Mouse (Mus musculus): Measurements from ENCODE around the gene Npnt.

Npnt gene

GRCm38 (mm10) chr3:132949791-132950528 is at the start of gene Npnt:
TSS of gene Npnt (minus strand) at chr3:132950291.
- no peak for DNase-seq (ENCODE audit: low read depth in 2 of 2, low spot score in 2 of 2)

- no peak for DNase-seq (ENCODE audit: low read depth in 2 of 2, low spot score in 2 of 2)
Observed at GRCm38 (mm10) chr3:132996299-132996698, 46.2 kb upstream of the Npnt start.

DNA sequence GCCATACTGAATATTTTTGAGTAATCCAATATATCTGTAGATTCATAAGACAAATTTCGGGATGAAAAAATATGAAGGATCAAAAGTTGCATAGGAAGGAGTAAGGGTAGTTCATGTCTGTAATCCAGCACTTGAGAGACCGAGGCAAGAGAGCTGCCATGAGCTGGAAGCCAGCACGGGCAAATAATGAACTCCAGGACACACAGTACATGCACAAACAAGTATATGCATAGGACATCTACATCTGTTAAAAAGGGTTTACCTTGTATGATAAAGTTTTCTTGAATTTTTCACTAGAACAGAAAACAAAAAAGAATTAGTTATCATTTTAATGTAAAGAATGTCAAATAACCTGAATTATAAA is 45.8 kb upstream of the Npnt start:
- DNase-seq (ENCODE audit: low read depth in 2 of 2, low spot score in 2 of 2), result no peak

GRCm38 (mm10) chr3:132995172-132995903 is 45.2 kb upstream of the Npnt start:
- no peak for DNase-seq (ENCODE audit: low read depth in 2 of 2, low spot score in 2 of 2)

- DNase-seq (ENCODE audit: low read depth in 2 of 2, low spot score in 2 of 2), result no peak
Observed at GRCm38 (mm10) chr3:132986188-132986587, 36.1 kb upstream of the Npnt start.

DNA sequence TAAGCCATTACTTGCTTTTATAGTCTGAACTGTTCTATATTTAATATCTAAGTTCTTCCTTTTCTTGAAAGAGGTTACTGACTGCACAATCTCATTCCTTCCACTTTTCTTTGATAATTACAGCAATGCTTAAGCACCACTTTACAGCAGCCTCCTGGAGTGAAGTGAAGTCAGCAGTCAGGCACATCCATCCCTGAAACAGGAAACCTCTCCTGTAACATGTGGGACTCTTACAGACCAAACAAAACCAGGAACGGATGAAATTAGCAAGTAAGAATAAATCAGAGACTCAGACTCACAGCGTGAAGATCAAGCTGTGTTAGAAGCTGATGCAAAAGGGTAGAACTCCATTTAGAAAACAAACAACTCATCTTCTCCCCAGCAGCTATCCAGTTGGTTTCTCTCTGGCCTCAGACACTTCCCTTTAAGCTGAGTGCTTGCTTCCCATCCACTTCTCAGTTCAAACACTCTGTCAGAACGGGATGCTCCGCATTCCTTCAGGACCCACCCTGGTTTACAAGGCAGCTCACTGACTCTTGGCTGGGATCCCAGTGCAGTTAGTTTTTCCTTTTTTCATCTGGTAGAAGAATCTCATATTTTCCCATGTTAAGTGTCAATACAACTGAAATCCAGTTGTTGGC is 33.9 kb upstream of the Npnt start:
- no peak for DNase-seq (ENCODE audit: low read depth in 2 of 2, low spot score in 2 of 2)

- no peak for DNase-seq (ENCODE audit: low read depth in 2 of 2, low spot score in 2 of 2)
Observed at GRCm38 (mm10) chr3:132981968-132982367, 31.9 kb upstream of the Npnt start.

DNA sequence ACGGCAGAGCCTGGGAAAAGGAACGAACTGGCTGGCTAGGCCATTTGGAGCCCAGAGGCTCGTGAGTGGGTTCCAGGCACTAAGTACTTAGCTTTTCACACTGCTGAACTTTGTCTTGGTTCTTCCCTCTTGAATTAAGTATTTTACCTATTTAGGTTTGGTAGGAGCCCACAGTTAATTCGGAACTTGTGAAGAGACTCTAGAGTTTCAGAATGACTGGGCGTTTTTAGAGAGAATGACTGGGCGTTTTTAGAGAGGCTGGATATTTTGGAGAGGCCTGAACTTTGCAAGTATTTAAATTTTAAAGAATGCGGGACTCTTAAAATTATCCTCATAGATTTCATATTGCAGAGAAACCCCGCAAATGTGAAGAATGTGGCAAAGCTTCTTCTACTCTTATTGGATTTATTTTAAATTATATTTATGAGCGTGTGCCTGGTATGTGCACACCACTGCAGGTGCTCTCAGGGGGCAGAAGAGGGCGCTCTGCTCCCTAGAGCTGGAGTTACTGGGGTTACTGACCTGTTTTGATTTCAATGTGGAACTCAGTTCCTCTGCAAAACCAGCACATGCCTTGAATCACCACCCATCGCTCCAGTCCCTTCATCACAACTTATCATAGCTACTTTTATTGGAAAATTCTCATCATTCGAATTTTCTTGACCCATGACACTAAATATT is 29.8 kb upstream of the Npnt start:
- no peak for DNase-seq (ENCODE audit: low read depth in 2 of 2, low spot score in 2 of 2)

- DNase-seq (ENCODE audit: low read depth in 2 of 2, low spot score in 2 of 2), result no peak
Observed at GRCm38 (mm10) chr3:132966255-132966654, 16.2 kb upstream of the Npnt start.

GRCm38 (mm10) chr3:132964715-132965507 is 14.8 kb upstream of the Npnt start:
- no peak for DNase-seq (ENCODE audit: low read depth in 2 of 2, low spot score in 2 of 2)

DNA sequence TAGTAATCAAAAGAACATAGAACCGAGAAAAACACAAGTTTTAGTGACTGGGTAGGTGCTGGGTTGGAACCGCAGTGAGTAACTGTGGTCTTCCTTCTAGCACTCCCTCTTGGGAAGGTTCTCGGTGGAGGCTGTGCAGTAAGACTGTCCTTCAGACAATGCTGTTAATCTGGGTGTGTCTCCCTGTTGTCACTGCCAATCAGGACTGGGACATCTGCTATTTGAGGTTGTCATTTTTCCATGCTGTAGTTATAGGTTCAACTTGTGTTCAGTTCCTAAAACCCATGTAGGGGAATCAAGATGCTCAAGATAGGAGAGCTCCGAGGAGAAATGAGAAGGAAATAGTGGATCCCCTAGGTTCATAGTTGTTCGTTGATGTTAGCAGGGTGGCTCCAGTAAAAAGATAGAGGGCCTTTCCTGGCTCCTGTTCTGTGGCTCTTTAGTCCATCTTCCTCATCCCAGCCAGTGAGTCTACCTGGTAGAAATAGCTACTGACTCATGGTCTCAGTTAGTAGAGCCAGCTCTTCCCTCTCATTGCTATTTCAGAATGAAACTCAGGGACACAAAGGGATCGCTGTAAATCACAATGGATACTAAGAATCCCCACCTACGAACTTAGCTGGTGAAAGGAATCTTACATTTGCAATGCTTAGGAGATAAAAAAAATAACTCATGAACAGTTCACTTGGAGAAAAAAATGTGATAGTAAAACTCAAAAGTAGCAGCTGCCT is 12.7 kb upstream of the Npnt start:
- DNase-seq (ENCODE audit: low read depth in 2 of 2, low spot score in 2 of 2), result no peak

- no peak for DNase-seq (ENCODE audit: low read depth in 2 of 2, low spot score in 2 of 2)
Observed at GRCm38 (mm10) chr3:132950529-132950880, 414 bp upstream of the Npnt start.

GRCm38 (mm10) chr3:132949380-132949790 is 706 bp downstream of the Npnt start:
- DNase-seq (ENCODE audit: low read depth in 2 of 2, low spot score in 2 of 2), result no peak

- no peak for DNase-seq (ENCODE audit: low read depth in 2 of 2, low spot score in 2 of 2)
Observed at GRCm38 (mm10) chr3:132948298-132948795, 1.7 kb downstream of the Npnt start.

DNA sequence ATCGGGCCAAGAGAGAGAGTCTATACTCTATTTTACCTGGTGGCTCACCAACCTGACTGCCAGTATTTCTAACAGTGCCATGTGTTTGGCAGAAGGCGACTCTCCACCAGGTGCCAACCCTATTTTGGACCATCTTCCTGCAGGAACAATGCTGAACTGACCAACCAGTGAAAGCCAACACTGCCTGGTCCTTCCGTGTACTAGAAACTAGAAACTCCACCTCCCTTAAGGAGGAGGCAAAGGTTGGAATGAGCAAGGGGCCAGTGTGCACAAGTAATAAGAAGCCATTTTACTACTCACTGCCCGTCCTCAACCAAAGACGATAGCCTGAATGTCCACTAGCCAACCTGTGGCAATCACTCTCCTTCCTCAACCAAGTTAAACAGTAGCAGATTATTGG is 4.0 kb downstream of the Npnt start:
- no peak for DNase-seq (ENCODE audit: low read depth in 2 of 2, low spot score in 2 of 2)

DNA sequence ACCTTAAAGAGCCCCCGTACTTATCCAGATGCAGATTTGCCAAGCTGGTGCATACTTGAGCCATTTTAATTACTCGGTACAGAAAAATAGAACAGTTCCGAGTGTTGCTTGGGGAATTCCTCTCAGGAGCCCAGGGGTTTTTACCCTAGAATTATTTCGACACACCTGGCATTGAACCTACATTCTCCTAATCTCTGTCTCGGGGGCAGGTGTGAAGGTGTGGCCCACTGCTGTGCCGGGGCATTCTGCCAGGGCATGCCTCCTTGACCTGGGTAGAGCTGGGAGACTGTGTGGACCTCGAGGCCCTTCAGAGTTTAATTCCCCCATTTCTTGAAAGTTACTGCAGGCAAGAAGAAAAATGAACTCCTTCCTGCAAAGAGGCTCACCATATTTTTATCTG is 4.4 kb downstream of the Npnt start:
- no peak for DNase-seq (ENCODE audit: low read depth in 2 of 2, low spot score in 2 of 2)

- DNase-seq (ENCODE audit: low read depth in 2 of 2, low spot score in 2 of 2), result no peak
Observed at GRCm38 (mm10) chr3:132944609-132945008, 5.5 kb downstream of the Npnt start.

DNA sequence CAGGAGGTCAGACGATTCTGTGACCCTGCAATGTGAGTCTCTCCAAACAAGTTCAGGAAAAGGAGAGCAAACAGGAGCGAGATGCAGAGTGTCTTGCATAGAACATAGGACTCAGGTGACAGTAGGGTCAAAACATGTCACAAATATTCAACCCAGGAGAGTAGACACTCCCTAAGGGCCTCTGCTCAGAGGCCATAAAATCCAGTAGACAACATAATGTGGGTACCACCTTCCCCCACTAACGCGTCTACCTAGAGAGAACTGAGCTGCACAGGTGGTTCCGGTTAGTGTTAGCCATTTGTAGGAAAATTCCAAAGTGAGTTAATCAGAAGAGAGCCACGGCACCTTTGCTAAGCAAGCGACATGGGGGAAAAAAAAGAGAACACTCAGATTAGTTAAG is 5.9 kb downstream of the Npnt start:
- DNase-seq (ENCODE audit: low read depth in 2 of 2, low spot score in 2 of 2), result no peak

GRCm38 (mm10) chr3:132942778-132943177 is 7.3 kb downstream of the Npnt start:
- DNase-seq (ENCODE audit: low read depth in 2 of 2, low spot score in 2 of 2), result no peak

All from CD8-positive naive resting alpha-beta T cell, adult 2 months (primary cell).